Mouse (Mus musculus) right cerebral cortex, postnatal 4 days (tissue): ENCODE data around the gene Zfand3.

ENCODE experiments used
- DNase-seq: peaks from one replicate; pipeline ENCODE4 v3.0.0-alpha.2; 2022

Zfand3 gene

GRCm38 (mm10) chr17:30053463-30053862 lies 48.9 kb downstream of the Zfand3 start:
- no peak for DNase-seq

GRCm38 (mm10) chr17:30053871-30054270 lies 49.3 kb downstream of the Zfand3 start:
- DNase-seq, result no peak

DNA sequence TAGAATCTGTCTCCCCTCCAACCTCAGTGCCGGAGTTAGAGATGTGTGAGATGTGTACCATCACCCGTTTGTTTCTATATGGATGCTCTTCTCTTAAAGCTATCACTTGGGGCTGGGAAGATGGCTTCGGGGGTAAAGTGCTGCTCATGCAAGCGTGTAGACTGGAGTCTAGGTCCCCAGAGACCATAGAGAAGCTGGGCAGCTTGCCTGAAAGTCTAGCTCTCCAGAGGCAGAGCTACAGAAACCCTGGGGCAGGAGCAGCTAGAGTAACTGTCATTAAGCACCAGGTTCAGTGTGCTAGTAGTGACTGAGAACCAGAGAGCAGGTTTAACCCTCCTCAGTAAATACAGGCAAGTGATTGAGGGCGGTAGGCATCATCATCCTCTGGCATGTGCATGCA lies 51.7 kb downstream of the Zfand3 start:
- DNase-seq, result no peak

GRCm38 (mm10) chr17:30058594-30058993 lies 54.1 kb downstream of the Zfand3 start:
- DNase-seq, result no peak

DNA sequence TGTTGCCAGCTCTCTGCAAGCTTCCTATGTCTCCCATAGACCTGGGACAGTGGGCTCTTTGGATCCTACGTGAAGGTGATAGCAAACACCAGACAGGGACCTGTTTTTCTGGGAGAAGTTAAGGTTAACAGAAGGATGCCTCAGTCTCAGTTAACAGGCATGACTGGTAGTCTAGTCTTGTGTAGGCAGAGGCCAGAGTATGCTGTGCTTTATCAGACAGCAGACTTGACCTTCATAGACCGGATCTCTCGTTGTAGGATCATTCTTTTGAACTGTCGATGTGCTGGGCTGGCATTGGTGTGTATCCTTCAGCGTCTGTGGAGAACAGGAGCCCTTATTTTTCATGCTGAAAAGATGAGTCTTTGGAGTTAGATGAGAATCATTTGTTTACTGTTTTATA lies 54.5 kb downstream of the Zfand3 start:
- DNase-seq, result no peak

DNA sequence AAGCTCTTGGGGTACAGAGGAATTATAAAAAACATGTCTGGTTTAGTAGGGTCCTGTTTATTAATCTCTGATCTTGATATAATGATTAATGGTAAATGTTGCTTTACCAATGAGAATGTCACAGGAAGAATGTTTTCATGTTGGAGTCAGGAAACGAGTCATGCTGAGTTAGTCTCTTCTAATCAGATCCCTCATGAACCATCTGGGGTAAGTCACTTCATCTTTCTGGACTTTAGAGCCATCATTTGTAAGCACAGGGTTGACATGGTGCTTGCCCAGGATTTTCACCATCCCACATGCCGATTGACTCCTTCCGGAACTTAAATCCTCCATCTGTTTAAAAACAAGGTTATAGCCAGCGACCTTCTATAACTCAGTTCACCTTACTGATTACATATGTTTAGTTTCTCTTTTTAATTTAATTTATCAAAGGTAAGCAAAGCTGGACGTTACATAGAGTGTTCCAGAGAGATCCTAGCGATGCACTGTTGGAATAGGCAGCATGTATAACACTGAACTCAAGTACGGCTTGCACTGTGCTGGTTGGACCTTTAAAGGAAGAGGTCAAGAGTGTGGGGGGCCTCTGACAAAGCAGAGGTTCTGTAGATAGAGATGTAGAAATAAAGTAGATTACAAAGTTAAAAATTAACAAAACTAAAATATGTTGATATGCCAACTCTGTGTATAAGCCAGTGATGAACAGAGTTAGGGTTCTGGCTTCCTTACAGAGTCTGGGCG lies 56.7 kb downstream of the Zfand3 start:
- no peak for DNase-seq

- no peak for DNase-seq
Observed at GRCm38 (mm10) chr17:30063849-30064248, 59.3 kb downstream of the Zfand3 start.

- DNase-seq, result no peak
Observed at GRCm38 (mm10) chr17:30064746-30065145, 60.2 kb downstream of the Zfand3 start.

DNA sequence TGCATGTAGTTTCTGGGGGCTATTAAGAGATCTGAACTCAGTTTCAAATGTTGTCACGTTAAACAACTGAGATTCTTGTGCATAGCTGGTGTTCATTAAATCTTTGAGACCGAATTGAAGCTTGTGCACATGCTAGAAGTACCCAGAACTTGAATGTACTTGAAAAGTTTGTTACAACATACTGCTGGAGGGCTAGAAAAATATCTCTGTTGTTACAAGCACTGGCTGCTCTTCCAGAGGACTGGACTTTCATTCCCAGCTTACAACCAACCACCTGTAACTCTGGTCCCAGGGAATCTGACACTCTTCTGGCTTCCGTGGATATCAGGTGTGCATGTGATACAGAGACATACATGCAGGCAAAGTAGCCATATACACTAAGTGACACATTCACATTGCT lies 65.2 kb downstream of the Zfand3 start:
- DNase-seq, result no peak

DNA sequence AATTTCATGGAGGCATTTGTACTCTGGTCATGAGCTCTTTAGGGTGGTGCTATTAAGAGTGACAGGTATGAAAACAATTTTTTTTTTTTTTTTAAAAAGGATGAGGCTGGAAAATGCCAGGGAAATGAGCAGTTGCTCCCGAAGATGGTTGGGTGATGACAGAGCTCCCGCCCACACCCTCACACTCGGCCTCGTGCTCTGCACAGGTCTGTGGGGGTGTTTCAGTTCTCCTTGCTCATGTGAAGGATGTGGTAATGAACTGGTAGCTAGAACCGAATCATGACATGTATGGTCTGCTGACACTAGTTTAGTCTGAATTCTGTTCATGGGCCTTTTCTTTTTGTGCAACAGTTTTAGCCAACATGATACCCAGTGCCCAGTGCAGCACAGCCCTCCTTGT lies 66.1 kb downstream of the Zfand3 start:
- DNase-seq, result no peak

DNA sequence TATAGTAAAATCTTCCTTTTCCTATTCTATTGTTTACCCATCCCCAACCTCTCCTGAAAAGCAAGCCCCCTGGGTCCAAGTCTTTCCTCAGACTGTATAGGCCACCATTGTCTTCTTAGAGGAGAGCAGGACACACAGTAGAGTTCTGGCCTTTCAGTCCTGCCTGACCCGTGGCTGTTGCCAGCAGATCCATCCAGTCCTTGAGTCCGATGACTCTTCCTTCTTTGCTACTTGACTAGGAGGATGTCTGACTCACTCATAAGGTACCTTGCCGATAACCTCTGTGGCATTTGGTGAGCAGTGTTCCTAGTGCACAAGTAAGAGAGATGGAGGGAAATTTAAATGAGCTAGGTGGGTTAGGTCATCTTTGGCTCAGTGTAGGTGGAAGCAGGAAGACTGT lies 68.1 kb downstream of the Zfand3 start:
- no peak for DNase-seq

- no peak for DNase-seq
Observed at GRCm38 (mm10) chr17:30075896-30076295, 71.4 kb downstream of the Zfand3 start.

DNA sequence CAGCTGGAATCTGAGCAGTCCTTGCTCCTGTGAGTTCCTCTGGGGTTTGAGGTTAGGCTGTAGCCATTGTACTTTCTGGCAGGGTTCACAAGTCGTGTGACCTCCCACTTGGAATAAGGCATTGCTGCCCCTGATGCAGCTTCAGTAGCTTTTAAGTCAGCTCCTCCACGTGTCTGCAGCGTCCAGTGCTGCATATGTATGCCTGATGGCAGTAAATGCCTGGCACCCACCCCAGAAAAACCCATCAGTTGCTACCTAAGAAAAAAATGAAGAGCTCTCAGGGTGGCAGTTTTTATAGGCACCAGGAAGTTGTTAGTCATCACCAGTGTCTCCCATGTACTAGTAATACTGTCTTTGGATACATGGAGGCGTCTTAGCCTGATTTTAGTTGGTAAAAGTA lies 79.5 kb downstream of the Zfand3 start:
- no peak for DNase-seq

GRCm38 (mm10) chr17:30086695-30087094 lies 82.2 kb downstream of the Zfand3 start:
- DNase-seq, result no peak

- no peak for DNase-seq
Observed at GRCm38 (mm10) chr17:30088431-30088830, 83.9 kb downstream of the Zfand3 start.

GRCm38 (mm10) chr17:30090416-30090815 lies 85.9 kb downstream of the Zfand3 start:
- no peak for DNase-seq

GRCm38 (mm10) chr17:30093148-30093749 lies 88.7 kb downstream of the Zfand3 start:
- DNase-seq, result no peak

- no peak for DNase-seq
Observed at GRCm38 (mm10) chr17:30097156-30097555, 92.6 kb downstream of the Zfand3 start.

DNA sequence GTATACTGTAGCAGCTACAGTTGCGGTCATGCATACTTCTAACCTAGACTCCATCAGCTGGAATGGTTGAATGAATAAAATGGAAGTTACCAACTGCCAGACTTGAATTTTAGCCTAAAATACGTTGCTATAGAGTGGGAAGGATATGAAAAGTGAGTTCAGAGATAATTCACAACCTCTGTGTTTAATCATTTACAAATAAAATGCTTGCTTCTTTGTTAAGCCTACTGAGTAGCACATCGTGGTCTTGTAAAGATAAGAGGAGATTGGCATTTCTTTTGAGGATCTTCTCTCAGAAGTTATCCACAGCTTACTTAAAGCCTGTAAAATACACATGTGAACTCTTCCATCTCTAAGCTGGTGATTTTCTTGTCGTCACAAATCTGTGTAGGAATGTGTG lies 93.1 kb downstream of the Zfand3 start:
- no peak for DNase-seq

- no peak for DNase-seq
Observed at GRCm38 (mm10) chr17:30099670-30100069, 95.1 kb downstream of the Zfand3 start.

DNA sequence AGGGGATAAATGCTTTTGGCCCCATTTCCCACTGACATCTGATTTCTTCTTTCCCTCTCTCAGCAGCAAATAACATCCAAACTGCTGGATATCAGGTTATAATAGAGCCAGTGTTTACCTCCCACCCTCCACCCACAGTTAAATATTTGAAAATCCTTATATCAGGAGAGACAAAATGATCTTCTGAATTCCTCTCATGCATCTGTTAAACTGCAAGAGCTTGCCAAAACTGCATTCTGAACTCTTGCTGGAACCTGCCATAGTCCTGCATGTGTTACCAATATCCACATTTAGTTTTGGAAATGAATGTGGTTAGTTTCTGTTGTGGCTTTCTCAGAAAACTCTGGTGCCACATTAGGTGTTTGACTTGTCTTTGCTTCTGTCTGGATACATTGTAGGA lies 97.3 kb downstream of the Zfand3 start:
- no peak for DNase-seq

GRCm38 (mm10) chr17:30103005-30103404 lies 98.5 kb downstream of the Zfand3 start:
- DNase-seq, result no peak

GRCm38 (mm10) chr17:30103641-30104165 lies 99.2 kb downstream of the Zfand3 start:
- no peak for DNase-seq

DNA sequence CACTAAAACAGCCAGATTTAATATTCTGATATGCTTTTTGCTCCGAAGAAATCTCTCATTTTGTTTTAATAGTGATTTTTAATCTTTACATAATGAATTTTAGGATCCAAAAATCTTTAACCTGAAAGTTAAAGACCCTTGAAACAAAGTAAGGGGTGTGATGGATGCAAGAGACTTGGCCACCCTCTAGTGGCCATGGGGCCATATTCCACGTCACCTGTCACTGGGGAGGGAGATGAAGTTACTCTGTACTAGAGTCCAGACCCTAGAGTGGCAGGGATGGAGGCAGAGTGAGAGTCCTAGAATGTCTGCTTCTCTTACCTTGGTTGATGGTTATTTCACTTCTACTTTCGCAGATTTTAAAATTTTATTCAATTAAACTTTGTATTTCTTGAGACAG lies 100.8 kb downstream of the Zfand3 start:
- DNase-seq, result no peak

- no peak for DNase-seq
Observed at GRCm38 (mm10) chr17:30110678-30111077, 106.1 kb downstream of the Zfand3 start.
